Mouse (Mus musculus): ENCODE data around the gene Lyg1. TPM values are rescaled to one million over a fixed set of nuclear protein-coding genes. Genes with fewer than 3 reads are reported as not detected.

The Lyg1 gene
- polyA plus RNA-seq, 1 experiment from 2014 or later, result not detected

- Histone ChIP-seq H3K9me3 (no peaks in the 10 kb centered on the region), H3K36me3 (replicated peaks) (no peaks in the 10 kb centered on the region), H3K4me2 (no peak overlapping the region), H3K4me1 (peaks cover 2% of the 10 kb centered on the region; the same call in 1 of the 2 replicates), H3K9ac (no peak overlapping the region), H3K27me3 (no peaks in the 10 kb centered on the region), H3K4me3 (replicated peaks) (no peak overlapping the region), H3K27ac (no peak overlapping the region)
- ATAC-seq (ENCODE audit: low FRiP score), result no peak
- 79% methylated on average over 8 of the region's 8 CpGs for WGBS
Observed at GRCm38 (mm10) chr1:37925971-37926370, 31.6 kb downstream of the Lyg1 start.

- WGBS, result 63% methylated on average over 8 of the region's 8 CpGs
Observed at GRCm38 (mm10) chr1:37922536-37922935, 35.0 kb downstream of the Lyg1 start.

GRCm38 (mm10) chr1:37918096-37918495 lies 39.5 kb downstream of the Lyg1 start:
- no peak overlapping the region for H3K9ac ChIP-seq
- no peak for ATAC-seq (ENCODE audit: low FRiP score)
- H3K4me3 ChIP-seq (replicated peaks), result no peak overlapping the region
- H3K36me3 ChIP-seq (replicated peaks), result no peaks in the 10 kb centered on the region
- H3K9me3 ChIP-seq, result no peaks in the 10 kb centered on the region
- H3K4me1 ChIP-seq, result peaks cover 2% of the 10 kb centered on the region; the same call in 1 of the 2 replicates
- H3K4me2 ChIP-seq, result no peak overlapping the region
- no peaks in the 10 kb centered on the region for H3K27me3 ChIP-seq
- 82% methylated on average over 6 of the region's 6 CpGs for WGBS
- H3K27ac ChIP-seq, result no peak overlapping the region

More at GRCm38 (mm10) chr1:37922536-37922935, 35.0 kb downstream of the Lyg1 start:
- Histone ChIP-seq H3K4me1 (peaks cover 2% of the 10 kb centered on the region; the same call in 1 of the 2 replicates), H3K4me2 (no peak overlapping the region), H3K27ac (no peak overlapping the region), H3K9ac (no peak overlapping the region), H3K4me3 (replicated peaks) (no peak overlapping the region), H3K9me3 (no peaks in the 10 kb centered on the region), H3K36me3 (replicated peaks) (no peaks in the 10 kb centered on the region), H3K27me3 (no peaks in the 10 kb centered on the region)
- no peak for ATAC-seq (ENCODE audit: low FRiP score)

DNA sequence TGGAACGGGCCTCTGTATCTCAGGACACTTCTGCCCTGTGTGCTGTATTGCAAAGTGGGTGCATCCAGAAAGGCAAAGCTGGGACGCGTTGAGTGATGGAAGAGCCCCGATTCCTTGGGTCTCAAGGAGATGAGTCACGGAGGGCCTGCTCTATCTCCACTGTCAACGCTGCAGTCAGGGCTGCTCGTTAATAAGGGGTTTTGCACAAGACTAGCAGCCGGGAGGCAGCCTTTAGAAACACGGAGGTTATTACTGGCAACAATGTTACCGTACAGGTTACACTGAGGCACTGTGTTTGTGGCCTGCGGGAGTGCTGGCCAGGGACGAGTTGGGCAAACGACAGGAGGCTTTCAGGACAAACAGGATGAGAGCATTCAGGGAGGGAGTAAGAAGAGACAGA lies 39.9 kb downstream of the Lyg1 start:
- Histone ChIP-seq H3K9me3 (no peaks in the 10 kb centered on the region), H3K4me3 (replicated peaks) (no peak overlapping the region), H3K36me3 (replicated peaks) (no peaks in the 10 kb centered on the region), H3K4me2 (no peak overlapping the region), H3K4me1 (peaks cover 2% of the 10 kb centered on the region; the same call in 1 of the 2 replicates), H3K9ac (no peak overlapping the region), H3K27ac (no peak overlapping the region), H3K27me3 (no peaks in the 10 kb centered on the region)
- WGBS, result 73% methylated on average over 13 of the region's 13 CpGs
- ATAC-seq (ENCODE audit: low FRiP score), result no peak

DNA sequence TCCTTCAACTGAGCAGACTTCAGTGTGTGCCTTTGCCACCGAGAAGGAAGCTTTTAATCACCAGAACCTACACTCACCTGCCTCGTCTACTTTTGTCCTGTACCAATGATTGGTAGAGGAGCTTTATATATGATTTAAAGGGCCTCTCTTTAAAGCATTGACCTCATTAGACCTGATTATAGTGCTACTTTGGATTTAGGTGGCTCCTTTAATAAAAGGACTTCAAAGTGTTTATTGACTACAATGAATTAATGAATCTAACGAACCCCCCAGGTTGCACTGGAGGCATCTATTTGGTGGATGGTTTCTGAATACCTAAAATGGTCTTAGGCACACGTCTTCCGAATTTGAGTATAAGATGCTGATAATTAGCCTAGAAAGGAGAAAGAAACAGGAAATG lies 41.2 kb downstream of the Lyg1 start, which contains the start of gene Lyg2:
TSS of gene Lyg2 (minus strand) at position 101 of the 400 bp plus-strand sequence.
- no peak within 1 kb of the TSS for H3K9ac ChIP-seq
- H3K4me1 ChIP-seq, result no peaks in the 10 kb centered on the region
- no peaks in the 10 kb centered on the region for H3K9me3 ChIP-seq
- H3K27ac ChIP-seq, result no peak within 1 kb of the TSS
- H3K4me2 ChIP-seq, result no peak within 1 kb of the TSS
- no peak within 1 kb of the TSS for H3K4me3 ChIP-seq (replicated peaks)
- ATAC-seq (ENCODE audit: low FRiP score), result no peak
- no peaks in the 10 kb centered on the region for H3K36me3 ChIP-seq (replicated peaks)
- H3K27me3 ChIP-seq, result no peaks in the 10 kb centered on the region
- 60% methylated on average over 5 of the region's 5 CpGs for WGBS

DNA sequence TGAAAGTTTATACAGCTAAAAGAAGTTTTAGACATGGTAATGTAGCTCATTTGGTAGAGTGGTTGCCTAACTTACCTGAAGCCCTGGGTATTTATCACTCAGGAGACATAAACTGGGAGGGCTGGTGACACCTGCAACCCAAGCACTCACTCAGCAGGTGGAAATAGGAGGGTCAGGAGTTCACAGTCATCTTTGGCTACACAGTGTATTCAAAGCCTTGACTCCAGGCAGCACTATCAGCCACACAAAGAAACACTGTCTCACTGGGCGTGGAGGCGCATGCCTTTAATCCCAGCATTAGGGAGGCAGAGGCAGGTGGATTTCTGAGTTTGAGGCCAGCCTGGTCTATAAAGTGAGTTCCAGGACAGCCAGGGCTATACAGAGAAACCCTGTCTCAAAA lies 44.8 kb downstream of the Lyg1 start:
- no peak for ATAC-seq (ENCODE audit: low FRiP score)
- Histone ChIP-seq H3K4me3 (replicated peaks) (no peak overlapping the region), H3K9me3 (no peaks in the 10 kb centered on the region), H3K9ac (no peak overlapping the region), H3K4me2 (no peak overlapping the region), H3K4me1 (no peaks in the 10 kb centered on the region), H3K36me3 (replicated peaks) (no peaks in the 10 kb centered on the region), H3K27me3 (0 out of 2 replicates have a peak, but pooled peaks cover 2% of the 10 kb centered on the region), H3K27ac (no peak overlapping the region)
- 82% methylated on average over 2 of the region's 2 CpGs for WGBS

- Histone ChIP-seq H3K9me3 (no peaks in the 10 kb centered on the region), H3K4me3 (replicated peaks) (no peak overlapping the region), H3K27me3 (no peaks in the 10 kb centered on the region; the same call in 1 of the 2 replicates), H3K4me2 (no peak overlapping the region), H3K4me1 (no peaks in the 10 kb centered on the region), H3K36me3 (replicated peaks) (peaks cover 25% of the 10 kb centered on the region), H3K27ac (no peak overlapping the region), H3K9ac (no peak overlapping the region)
- no peak for ATAC-seq (ENCODE audit: low FRiP score)
- 36% methylated on average over 6 of the region's 6 CpGs for WGBS
Observed at GRCm38 (mm10) chr1:37903178-37903577, 54.4 kb downstream of the Lyg1 start.

DNA sequence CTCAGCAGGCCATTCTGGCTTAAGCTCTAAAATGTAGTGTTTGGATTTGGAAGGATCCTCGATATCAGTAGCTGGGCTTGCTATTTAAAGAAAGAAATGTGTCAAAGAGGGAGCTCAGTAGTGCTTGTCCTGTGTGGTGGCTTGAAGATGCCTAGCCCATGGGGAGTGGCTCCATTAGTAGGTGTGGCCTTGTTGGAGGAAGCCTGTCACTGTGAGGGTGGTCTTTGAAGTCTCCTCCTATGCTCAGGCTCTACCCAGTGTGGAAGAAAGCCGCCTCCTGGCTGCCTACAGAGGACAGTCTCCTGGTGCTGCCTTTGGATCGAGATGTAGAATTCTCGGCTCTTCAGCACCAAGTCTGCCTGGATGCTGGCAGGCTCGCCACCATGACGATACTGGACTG lies 57.3 kb downstream of the Lyg1 start:
- no peak overlapping the region for H3K4me3 ChIP-seq (replicated peaks)
- no peak overlapping the region for H3K9ac ChIP-seq
- no peaks in the 10 kb centered on the region for H3K27me3 ChIP-seq
- H3K4me2 ChIP-seq, result no peak overlapping the region
- no peaks in the 10 kb centered on the region for H3K9me3 ChIP-seq
- H3K4me1 ChIP-seq, result no peaks in the 10 kb centered on the region
- WGBS, result 64% methylated on average over 6 of the region's 6 CpGs
- H3K36me3 ChIP-seq (replicated peaks), result peaks cover 51% of the 10 kb centered on the region
- H3K27ac ChIP-seq, result no peak overlapping the region
- ATAC-seq (ENCODE audit: low FRiP score), result no peak

DNA sequence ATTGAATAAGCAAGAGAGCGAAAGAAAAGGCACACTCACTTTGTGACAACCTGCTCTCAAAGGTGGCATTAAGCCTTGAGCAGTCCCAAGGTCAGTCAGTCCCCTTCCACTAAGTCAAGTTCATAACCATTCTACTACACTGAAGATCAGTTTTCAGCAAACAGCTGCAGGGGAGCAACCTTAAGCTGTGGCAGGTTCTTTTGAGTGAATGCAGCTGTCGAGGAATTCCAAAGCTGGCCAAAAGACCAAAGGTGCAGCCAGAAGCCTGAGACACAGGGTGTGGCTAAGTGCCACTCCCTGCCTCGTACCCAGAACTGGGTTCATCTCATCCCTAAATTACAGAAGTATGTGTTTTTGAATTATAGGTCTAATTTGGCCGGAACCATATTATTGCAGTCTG lies 57.7 kb downstream of the Lyg1 start:
- 83% methylated on average over 4 of the region's 4 CpGs for WGBS
- Histone ChIP-seq H3K9ac (no peak overlapping the region), H3K36me3 (replicated peaks) (peaks cover 51% of the 10 kb centered on the region), H3K4me3 (replicated peaks) (no peak overlapping the region), H3K27me3 (no peaks in the 10 kb centered on the region), H3K9me3 (no peaks in the 10 kb centered on the region), H3K4me1 (no peaks in the 10 kb centered on the region), H3K27ac (no peak overlapping the region), H3K4me2 (no peak overlapping the region)
- no peak for ATAC-seq (ENCODE audit: low FRiP score)

Other genes with a start within 250 kb of the Lyg1 start
- 1.1 and 1.5 TPM in 2 replicates for gene 2010300C02Rik, start 237.7 kb downstream of the Lyg1 start, polyA plus RNA-seq (2016; fragmentation: Nextera tagmentation; extraction: Ambion mirVana)
- 18.3 and 20.2 TPM in 2 replicates for gene Tsga10, start 91.3 kb downstream of the Lyg1 start, polyA plus RNA-seq (2016; fragmentation: Nextera tagmentation; extraction: Ambion mirVana)
- 7.9 and 9.3 TPM in 2 replicates for gene Lipt1, start 86.0 kb downstream of the Lyg1 start, polyA plus RNA-seq (2016; fragmentation: Nextera tagmentation; extraction: Ambion mirVana)
- gene Mitd1, start 67.3 kb downstream of the Lyg1 start, polyA plus RNA-seq (2016; fragmentation: Nextera tagmentation; extraction: Ambion mirVana), result 22.1 and 23.1 TPM in 2 replicates
- 213 and 215 TPM in 2 replicates for gene Mrpl30, start 67.3 kb downstream of the Lyg1 start, polyA plus RNA-seq (2016; fragmentation: Nextera tagmentation; extraction: Ambion mirVana)
- not detected in 2 replicates for gene Lyg2, start 41.3 kb downstream of the Lyg1 start, polyA plus RNA-seq (2016; fragmentation: Nextera tagmentation; extraction: Ambion mirVana)
- 150 and 153 TPM in 2 replicates for gene Txndc9, start 40.1 kb upstream of the Lyg1 start, polyA plus RNA-seq (2016; fragmentation: Nextera tagmentation; extraction: Ambion mirVana)
- 33.8 and 34.3 TPM in 2 replicates for gene Eif5b, start 40.3 kb upstream of the Lyg1 start, polyA plus RNA-seq (2016; fragmentation: Nextera tagmentation; extraction: Ambion mirVana)
- gene Rev1, start 172.0 kb upstream of the Lyg1 start, polyA plus RNA-seq (2016; fragmentation: Nextera tagmentation; extraction: Ambion mirVana), result 47.9 and 48.6 TPM in 2 replicates